Mouse (Mus musculus) activated CD4-positive, CD25-positive, alpha-beta regulatory T cell, adult 4 months (primary cell): ENCODE data around the gene Ccdc71. TPM values are rescaled to one million over a fixed set of nuclear protein-coding genes. Genes with fewer than 3 reads are reported as not detected.

Experiments
- ATAC-seq: one replicate; pipeline ENCODE4 v1.8.0; 2017
- polyA plus RNA-seq, 2 experiments: library from polyadenylated mRNA; unstranded; fragments of 100-300 nt; shearing (Covaris generic); gene quantifications; one replicate each; pipeline ENCODE4 v1.2.1; 2017

The Ccdc71 gene
- polyA plus RNA-seq, 2 experiments from 2014 or later = 22.5 to 31.5 TPM

GRCm38 (mm10) chr9:108490559-108491285 lies 30.4 kb downstream of the Ccdc71 start, which contains the start of gene Usp19:
Gene Usp19, plus strand, starts transcription at chr9:108490602.
- ATAC-seq = peak; percentile 93

- ATAC-seq = no peak
Measured at GRCm38 (mm10) chr9:108491286-108491580, 30.9 kb downstream of the Ccdc71 start.

GRCm38 (mm10) chr9:108492043-108492750 lies 31.9 kb downstream of the Ccdc71 start:
- no peak for ATAC-seq

- ATAC-seq = no peak
Measured at GRCm38 (mm10) chr9:108493246-108493645, 32.9 kb downstream of the Ccdc71 start.

- ATAC-seq = no peak
Measured at GRCm38 (mm10) chr9:108494146-108494825, 34.0 kb downstream of the Ccdc71 start.

- no peak for ATAC-seq
Measured at GRCm38 (mm10) chr9:108494905-108495304, 34.6 kb downstream of the Ccdc71 start.

GRCm38 (mm10) chr9:108499231-108499630 lies 38.9 kb downstream of the Ccdc71 start:
- ATAC-seq = no peak

- ATAC-seq = no peak
Measured at GRCm38 (mm10) chr9:108499943-108500342, 39.6 kb downstream of the Ccdc71 start.

- ATAC-seq = no peak
Measured at GRCm38 (mm10) chr9:108506901-108507300, 46.6 kb downstream of the Ccdc71 start.

- ATAC-seq = peak; percentile 99
Measured at GRCm38 (mm10) chr9:108507619-108508434, 47.5 kb downstream of the Ccdc71 start, which contains the start of gene Qars. Gene Qars, plus strand, starts transcription at chr9:108507706.

- ATAC-seq = no peak
Measured at GRCm38 (mm10) chr9:108508776-108509175, 48.4 kb downstream of the Ccdc71 start.

Other genes starting within 250 kb of the Ccdc71 start
- gene Dag1, start 196.6 kb upstream of the Ccdc71 start, polyA plus RNA-seq = 1 to 10 TPM; 2.1 to 3.3 TPM
- gene Nicn1, start 170.1 kb upstream of the Ccdc71 start, polyA plus RNA-seq = 1 to 10 TPM; 2.8 to 3.0 TPM
- gene Amt, start 163.7 kb upstream of the Ccdc71 start, polyA plus RNA-seq = under 1 TPM; 0.29 to 0.58 TPM
- gene Rhoa, start 154.4 kb upstream of the Ccdc71 start, polyA plus RNA-seq = 100 to 1,000 TPM; 294 to 378 TPM
- gene Tcta, start 154.4 kb upstream of the Ccdc71 start, polyA plus RNA-seq = 10 to 100 TPM in 1 of 2 experiments, 1 to 10 TPM in 1; 9.7 to 13.5 TPM
- gene Gpx1, start 121.6 kb upstream of the Ccdc71 start, polyA plus RNA-seq = 100 to 1,000 TPM; 573 to 811 TPM
- gene Usp4, start 112.7 kb upstream of the Ccdc71 start, polyA plus RNA-seq = 100 to 1,000 TPM in 1 of 2 experiments, 10 to 100 TPM in 1; 98.8 to 127 TPM
- gene 1700102P08Rik, start 67.7 kb upstream of the Ccdc71 start, polyA plus RNA-seq = under 1 TPM; 0.57 to 0.61 TPM
- gene Ccdc36, start 32.0 kb upstream of the Ccdc71 start, polyA plus RNA-seq = not detected
- not detected for gene BC048562, start 24.0 kb upstream of the Ccdc71 start, polyA plus RNA-seq
- 1 to 10 TPM; 1.6 to 2.1 TPM for gene Klhdc8b, start 1.1 kb downstream of the Ccdc71 start, polyA plus RNA-seq
- gene Lamb2, start 19.2 kb downstream of the Ccdc71 start, polyA plus RNA-seq = under 1 TPM; 0.15 to 0.25 TPM
- gene Usp19, start 30.1 kb downstream of the Ccdc71 start, polyA plus RNA-seq = 10 to 100 TPM; 14.6 to 18.3 TPM
- gene Qars, start 47.2 kb downstream of the Ccdc71 start, polyA plus RNA-seq = 100 to 1,000 TPM; 131 to 141 TPM
- 10 to 100 TPM; 71.0 to 77.8 TPM for gene Qrich1, start 56.3 kb downstream of the Ccdc71 start, polyA plus RNA-seq
- 100 to 1,000 TPM; 126 to 172 TPM for gene Impdh2, start 99.8 kb downstream of the Ccdc71 start, polyA plus RNA-seq
- 10 to 100 TPM; 58.2 to 74.6 TPM for gene Ndufaf3, start 106.9 kb downstream of the Ccdc71 start, polyA plus RNA-seq
- 10 to 100 TPM; 46.1 to 77.0 TPM for gene Dalrd3, start 109.4 kb downstream of the Ccdc71 start, polyA plus RNA-seq
- gene Wdr6, start 118.2 kb downstream of the Ccdc71 start, polyA plus RNA-seq = 10 to 100 TPM; 18.8 to 42.4 TPM
- 1 to 10 TPM; 5.1 to 9.0 TPM for gene P4htm, start 137.1 kb downstream of the Ccdc71 start, polyA plus RNA-seq
- gene Arih2, start 188.9 kb downstream of the Ccdc71 start, polyA plus RNA-seq = 10 to 100 TPM; 44.6 to 46.2 TPM
- 10 to 100 TPM; 36.2 to 41.8 TPM for gene Slc25a20, start 201.6 kb downstream of the Ccdc71 start, polyA plus RNA-seq
- gene Prkar2a, start 228.8 kb downstream of the Ccdc71 start, polyA plus RNA-seq = 1 to 10 TPM; 4.0 to 5.4 TPM